Mouse (Mus musculus) embryonic fibroblast, embryonic 13.5 days (primary cell): Measurements from ENCODE around the gene Snx33.

ENCODE experiments used
- CTCF ChIP-seq: IDR thresholded peaks from 2 replicates; pipeline ENCODE4 v1.5.1; 2011; ENCODE audit warnings: mild to moderate bottlenecking, control low read depth, low read length, moderate library complexity, borderline replicate concordance; ENCODE audit not compliant: insufficient read depth
- POLR2A ChIP-seq: IDR thresholded peaks from 2 replicates; pipeline ENCODE4 v1.6.1; 2011; ENCODE audit warnings: low read depth, mild to moderate bottlenecking, control low read depth, low read length, moderate library complexity

DNA sequence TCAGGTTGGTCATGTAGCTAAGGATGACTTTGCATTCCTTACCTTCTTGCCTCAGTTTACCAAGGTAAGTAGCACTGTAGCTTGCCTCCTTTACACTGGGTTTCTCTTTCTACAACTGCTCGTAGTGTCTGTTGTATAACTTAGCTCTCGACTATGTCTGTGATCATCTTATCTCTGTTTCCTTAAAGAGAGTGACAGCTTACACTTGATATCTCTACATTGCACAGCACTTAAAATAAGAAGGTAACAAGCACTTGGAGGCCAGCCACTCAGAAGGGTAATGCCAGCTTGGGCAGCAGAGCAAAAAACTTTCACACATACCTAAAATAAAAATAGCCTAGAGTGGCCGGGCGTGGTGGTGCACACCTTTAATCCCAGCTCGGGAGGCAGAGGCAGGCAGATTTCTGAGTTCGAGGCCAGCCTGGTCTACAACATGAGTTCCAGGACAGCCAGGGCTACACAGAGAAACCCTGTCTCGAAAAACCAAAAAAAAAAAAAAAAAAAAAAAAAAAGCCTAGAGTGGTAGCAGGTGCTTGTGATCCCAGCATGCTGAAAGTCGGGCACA is 45.9 kb upstream of the Snx33 start:
- no peak for TF ChIP-seq POLR2A
- TF ChIP-seq CTCF: no peak
